Mouse (Mus musculus): Measurements from ENCODE around the gene Trim30a. TPM values are rescaled to one million over a fixed set of nuclear protein-coding genes. Genes with fewer than 3 reads are reported as not detected.
"Not testable (repeated sequence)": the region's sequence is repeated elsewhere in the genome, so short reads cannot be mapped to it uniquely, and the experiment has no call there.

Gene Trim30a
- total RNA-seq (2021): 1 to 10 TPM; 4.8 to 5.1 TPM
- long read RNA-seq, experiment 1, partial matches to known transcripts: 1 of 3 reads
- long read RNA-seq, experiment 1, other reads (novel, unspliced or antisense): 2 of 3 reads
- long read RNA-seq, experiment 2, partial matches to known transcripts: 0 of 2 reads
- long read RNA-seq, experiment 2, other reads (novel, unspliced or antisense): 2 of 2 reads

DNA sequence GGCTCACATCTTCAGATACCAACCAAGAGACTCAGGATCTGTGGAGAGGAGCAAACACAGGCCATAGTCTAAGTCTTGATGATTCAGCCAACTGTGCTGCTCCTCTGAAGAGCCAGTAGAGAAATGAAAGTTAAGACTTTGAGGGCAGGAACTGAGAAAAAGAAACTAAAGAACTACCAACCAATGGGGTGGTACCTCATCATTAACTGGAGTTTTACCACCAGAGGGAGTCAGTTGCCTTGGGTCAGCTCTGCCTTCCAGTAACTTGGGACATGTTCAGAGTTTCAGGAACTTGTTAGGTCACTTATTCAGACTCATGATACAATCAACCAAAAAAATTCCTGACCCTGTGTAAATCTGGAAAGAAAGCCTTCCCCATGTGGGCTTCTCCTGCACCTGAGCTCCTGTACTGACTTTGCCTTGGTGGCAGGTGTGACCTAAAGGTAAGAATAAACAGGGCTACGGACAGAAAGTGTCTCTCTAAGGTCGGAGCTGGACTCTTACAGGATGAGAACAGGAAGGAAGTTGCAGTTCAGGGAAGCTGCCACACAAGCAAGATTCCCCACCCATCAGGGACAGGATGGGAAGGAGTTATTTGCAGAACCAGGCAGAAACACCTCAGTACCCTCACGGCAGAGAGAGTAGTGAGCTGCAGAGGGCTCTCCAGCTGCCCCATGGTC is at the start of gene Trim30a:
Gene Trim30a (minus strand): TSS at position 129 of the 680 bp plus-strand sequence.
- no peak for DNase-seq (ENCODE audit: low spot score in 2 of 2)

DNA sequence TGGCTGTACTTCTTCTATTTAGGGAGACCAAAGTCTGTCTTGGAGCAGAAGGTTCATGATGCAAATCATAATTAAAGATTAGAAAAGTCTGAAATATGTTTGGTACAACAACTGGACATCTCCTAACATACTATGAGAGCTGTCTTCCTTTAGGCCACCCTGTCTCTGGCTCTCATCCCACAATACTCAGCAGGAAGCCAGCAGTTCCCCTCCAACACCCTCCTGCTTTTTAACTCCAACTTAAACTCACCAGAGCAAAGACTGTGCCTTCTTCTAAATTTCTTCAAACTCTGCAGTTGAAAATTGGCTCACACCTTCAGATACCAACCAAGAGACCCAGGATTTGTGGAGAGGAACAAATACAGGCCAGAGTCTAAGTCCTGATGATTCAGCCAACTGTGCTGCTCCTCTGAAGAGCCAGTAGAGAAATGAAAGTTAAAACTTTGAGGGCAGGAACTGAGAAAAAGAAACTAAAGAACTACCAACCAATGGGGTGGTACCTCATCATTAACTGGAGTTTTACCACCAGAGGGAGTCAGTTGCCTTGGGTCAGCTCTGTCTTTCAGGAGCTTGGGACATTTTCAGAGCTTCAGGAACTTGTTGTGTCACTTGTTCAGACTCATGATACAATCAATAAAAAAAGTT is 42.5 kb upstream of the Trim30a start, which contains the start of gene Trim30d:
Gene Trim30d (minus strand): TSS at position 429 of the 645 bp plus-strand sequence.
- not testable (repeated sequence) for DNase-seq (ENCODE audit: low spot score in 2 of 2)

DNA sequence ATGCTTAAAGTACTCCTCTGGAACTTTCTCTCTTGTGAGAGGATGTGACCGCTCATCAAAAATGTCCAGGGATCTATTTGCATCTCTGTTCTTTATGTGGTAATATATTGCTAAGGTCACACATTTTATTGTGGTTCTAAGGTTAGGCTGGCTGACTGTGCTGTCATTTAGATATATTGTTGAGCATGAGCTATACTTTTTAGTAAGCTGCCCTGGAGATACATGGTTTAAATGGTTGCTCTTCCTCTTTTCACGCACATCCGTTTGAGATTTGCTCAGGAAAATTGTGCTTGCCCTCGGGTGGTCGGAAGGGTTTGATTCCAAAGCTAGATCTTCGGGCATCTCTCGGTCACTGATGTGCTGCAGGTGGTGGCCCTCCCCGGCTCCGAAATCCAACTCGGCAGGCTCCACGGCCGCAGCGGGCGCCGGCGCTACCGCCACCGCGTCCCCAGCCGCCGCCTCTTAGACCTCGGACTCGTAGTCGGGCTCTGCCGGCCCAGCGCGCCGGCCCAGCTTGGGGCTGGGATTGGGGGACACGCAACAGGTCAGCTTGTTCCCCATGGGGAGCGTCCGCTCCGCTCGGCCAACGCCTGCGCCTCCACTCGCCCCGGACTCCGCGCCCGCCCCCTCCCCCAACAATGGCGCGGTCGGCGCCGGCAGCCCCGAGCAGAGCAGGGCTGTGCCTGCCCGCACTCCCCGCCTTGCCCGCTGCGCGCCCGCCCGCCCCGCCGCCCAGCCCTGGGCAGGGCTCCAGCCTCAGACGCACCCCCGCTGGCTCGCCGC is 36.8 kb upstream of the Trim30a start:
- DNase-seq (ENCODE audit: low spot score in 2 of 2): peak; percentile 29 to 43

DNA sequence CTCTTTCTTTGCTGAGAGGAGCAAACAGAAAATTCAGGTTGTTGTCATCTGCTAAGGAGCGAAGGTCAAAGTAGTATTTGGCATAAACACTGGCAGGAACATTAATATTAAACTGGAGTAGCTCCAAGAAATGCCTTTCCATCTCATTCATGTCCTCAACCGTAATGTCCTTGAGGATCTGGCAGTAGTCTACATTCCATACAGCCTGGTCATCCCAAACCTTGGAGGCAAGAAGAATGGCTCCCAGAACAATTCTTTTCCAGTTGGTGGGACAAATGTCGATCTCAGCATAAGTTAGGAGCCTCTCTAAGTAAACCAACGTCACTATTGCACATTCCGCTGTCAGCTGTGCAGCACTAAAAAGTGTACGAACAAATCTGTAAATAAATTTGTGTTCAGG is 36.2 kb upstream of the Trim30a start:
- not testable (repeated sequence) for DNase-seq (ENCODE audit: low spot score in 2 of 2)

DNA sequence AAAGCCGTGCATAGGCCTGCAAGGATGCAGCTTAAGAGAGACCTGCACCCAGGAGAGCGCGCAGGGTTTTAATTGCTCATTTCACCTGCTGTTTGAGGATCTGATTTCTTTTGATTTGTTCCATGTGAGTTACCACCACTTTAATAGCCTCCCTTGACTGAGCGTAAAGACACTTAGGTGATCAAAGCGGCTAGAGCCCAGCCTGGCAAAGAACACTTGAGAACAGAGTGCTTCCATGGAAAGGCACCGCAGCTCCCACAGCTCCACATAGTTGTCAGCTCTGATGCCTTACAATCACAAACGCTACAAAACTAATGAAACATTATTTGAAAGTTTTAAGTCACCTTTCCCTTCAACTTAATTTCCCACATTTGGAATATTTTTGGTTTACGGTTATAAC is 34.5 kb upstream of the Trim30a start:
- not testable (repeated sequence) for DNase-seq (ENCODE audit: low spot score in 2 of 2)

DNA sequence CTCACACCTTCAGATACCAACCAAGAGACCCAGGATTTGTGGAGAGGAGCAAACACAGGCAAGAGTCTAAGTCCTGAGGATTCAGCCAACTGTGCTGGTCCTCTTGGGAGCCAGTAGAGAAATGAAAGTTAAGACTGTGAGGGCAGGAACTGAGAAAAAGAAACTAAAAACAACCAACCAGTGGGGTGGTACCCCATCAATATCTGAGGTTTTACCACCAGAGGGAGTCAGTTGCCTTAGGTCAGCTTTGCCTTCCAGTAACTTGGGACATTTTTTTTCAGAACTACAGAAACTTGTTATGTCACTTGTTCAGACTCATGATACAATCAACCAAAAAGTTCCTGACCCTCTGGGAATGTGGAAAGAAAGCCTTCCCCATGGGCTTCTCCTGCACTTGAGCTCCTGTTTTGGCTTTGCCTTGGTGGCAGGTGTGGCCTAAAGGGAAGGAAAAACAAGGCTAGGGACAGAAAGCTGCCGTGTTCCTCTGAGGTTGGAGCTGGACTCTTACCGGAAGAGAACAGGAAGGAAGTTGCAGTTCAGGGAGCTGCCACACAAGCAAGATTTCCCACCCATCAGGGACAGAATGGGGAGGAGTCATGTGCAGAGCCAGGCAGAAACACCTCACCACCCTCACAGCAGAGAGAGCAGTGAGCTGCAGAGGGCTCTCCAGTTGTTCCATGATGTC is 18.9 kb downstream of the Trim30a start:
- peak in 1 of 2 experiments; percentile 11 for DNase-seq (ENCODE audit: low spot score in 2 of 2)

DNA sequence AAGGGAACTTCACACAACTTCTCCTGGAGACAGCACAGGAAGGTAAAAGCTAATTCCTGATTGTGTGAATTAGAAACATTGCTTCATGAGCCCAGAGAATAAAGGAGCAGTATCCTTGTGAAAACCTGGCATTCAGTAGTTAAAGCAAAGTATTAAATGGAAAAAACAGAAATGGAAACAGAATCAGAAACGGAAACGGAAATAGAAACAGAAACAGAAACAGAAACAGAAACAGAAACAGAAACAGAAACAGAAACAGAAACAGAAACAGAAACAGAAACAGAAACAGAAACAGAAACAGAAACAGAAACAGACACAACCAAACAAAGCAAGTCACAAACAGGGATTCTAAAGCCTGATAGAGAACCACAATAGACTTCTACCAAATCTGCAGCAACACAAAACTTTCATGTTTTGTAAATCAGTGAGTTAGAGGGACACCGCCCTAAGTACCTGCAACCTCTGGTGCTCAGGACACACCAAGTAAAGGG is 60.5 kb downstream of the Trim30a start:
- DNase-seq (ENCODE audit: low spot score in 2 of 2): no peak

DNA sequence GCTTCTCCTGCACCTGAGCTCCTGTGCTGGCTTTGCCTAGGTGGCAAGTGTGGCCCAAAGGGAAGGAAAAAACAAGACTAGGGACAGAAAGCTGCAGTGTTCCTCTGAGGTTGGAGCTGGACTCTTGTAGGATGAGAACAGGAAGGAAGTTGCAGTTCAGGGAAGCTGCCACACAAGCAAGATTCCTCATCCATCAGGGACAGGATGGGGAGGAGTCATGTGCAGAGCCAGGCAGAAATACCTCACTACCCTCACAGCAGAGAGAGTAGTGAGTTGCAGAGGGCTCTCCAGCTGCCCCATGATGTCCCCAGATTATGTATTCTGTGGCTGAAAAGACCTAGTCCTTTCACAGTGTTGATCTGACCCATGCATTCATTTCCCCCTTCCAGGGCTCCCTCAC is 63.9 kb downstream of the Trim30a start:
- DNase-seq (ENCODE audit: low spot score in 2 of 2): no peak

DNA sequence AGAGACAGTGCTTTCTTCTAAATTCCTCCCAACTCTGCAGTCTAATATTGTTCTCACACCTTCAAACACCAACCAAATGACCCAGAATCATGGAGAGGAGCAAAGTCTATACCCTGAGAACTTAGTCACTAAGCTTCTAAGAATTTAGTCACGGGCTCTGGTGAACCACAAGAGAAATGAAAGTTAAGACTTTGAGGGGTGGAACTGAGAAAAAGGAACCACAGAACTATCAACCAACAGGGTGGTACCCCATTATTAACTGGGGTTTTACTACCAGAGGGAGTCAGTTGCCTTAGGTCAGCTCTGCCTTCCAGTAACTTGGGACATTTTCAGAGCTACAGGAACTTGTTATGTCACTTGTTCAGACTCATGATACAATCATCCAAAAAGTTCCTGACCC is 64.3 kb downstream of the Trim30a start, which contains the start of gene Trim30c:
Gene Trim30c (minus strand): TSS at position 140 of the 400 bp plus-strand sequence.
- DNase-seq (ENCODE audit: low spot score in 2 of 2): no peak

DNA sequence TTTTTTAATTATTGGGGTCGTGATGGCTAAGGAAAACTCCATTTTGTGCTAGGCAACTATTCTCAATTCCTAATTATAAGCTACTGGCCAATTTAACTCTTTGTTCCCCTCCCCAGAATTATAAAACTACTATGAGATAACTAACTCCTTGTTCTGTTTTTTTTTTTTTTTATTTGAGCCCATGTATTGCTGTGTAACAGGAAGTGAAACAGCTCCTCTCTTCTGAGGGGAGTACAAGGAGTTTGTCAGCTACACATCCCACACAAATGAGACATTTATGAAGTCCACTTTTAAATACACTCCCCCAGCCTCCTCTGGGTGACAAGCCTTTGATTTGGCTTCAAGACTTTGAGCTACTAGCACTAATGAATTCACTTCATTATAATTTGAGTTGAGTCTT is 66.5 kb downstream of the Trim30a start:
- no peak for DNase-seq (ENCODE audit: low spot score in 2 of 2)

DNA sequence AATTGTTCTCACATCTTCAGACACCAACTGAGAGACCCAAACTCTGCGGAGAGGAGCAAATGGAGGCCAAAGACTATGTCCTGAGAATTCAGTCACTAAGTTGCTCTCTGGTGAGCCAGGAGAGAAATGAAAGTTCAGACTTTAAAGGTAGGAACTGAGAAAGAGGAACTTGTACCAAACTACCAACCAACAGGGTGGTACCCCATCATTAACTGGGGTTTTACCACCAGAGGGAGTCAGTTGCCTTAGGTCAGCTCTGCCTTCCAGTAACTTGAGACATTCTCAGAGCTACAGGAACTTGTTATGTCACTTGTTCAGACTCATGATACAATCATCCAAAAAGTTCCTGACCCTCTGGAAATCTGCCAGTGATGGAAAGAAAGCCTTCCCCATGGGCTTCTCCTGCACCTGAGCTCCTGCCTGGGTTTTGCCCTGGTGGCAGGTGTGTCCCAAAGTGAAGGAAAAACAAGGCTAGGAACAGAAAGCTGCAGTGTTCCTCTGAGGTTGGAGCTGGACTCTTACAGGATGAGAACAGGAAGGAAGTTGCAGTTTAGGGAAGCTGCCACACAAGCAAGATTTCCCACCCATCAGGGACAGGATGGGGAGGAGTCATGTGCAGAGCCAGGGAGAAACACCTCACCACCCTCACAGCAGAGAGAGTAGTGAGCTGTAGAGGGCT is 95.1 kb downstream of the Trim30a start, which contains the start of gene Trim30b:
Gene Trim30b (minus strand): TSS at position 149 of the 679 bp plus-strand sequence.
- no peak for DNase-seq (ENCODE audit: low spot score in 2 of 2)

DNA sequence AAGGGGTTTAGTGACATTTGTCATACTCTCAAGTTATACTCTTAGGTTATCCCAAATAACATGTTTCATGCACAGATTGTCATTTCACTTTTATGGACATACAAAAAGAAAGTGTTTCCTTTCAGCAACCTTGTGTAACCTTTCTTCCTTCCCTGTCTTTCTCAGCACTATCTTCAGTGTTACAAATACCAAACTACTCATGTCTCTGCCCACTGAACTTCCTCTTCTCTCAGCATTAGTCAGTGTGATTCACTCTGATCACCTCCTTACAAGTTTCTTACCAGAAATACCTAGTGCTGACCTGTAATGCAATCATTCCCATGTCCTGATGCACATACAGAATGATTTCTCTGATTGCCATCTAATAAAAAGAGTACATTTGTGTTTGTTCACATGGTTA is 98.7 kb downstream of the Trim30a start:
- DNase-seq (ENCODE audit: low spot score in 2 of 2): no peak

Other genes starting within 250 kb of the Trim30a start
- gene Trim6, start 246.4 kb downstream of the Trim30a start, total RNA-seq (2021): under 1 TPM; 0.29 to 0.46 TPM
- gene Trim34a, start 220.7 kb downstream of the Trim30a start, total RNA-seq (2021): 1 to 10 TPM; 4.4 to 6.1 TPM
- 1 to 10 TPM; 2.0 to 2.8 TPM for gene Trim5, start 177.1 kb downstream of the Trim30a start, total RNA-seq (2021)
- 10 to 100 TPM in 1 of 2 experiments, 1 to 10 TPM in 1; 6.9 to 10.2 TPM for gene Trim12a, start 149.7 kb downstream of the Trim30a start, total RNA-seq (2021)
- gene Trim34b, start 135.7 kb downstream of the Trim30a start, total RNA-seq (2021): under 1 TPM; 0.38 to 0.56 TPM
- 10 to 100 TPM in 1 of 2 experiments, 1 to 10 TPM in 1; 6.3 to 10.0 TPM for gene Trim12c, start 111.8 kb downstream of the Trim30a start, total RNA-seq (2021)
- under 1 TPM in 1 of 2 experiments, not detected in 1; 0.38 TPM for gene Trim30b, start 95.3 kb downstream of the Trim30a start, total RNA-seq (2021)
- gene Trim30c, start 64.4 kb downstream of the Trim30a start, total RNA-seq (2021): under 1 TPM; 0.17 to 0.22 TPM
- gene Trim30d, start 42.7 kb upstream of the Trim30a start, total RNA-seq (2021): 1 to 10 TPM; 2.2 to 4.8 TPM
- gene Olfr651, start 84.9 kb upstream of the Trim30a start, total RNA-seq (2021): not detected
- not detected for gene Olfr652, start 95.7 kb upstream of the Trim30a start, total RNA-seq (2021)
- not detected for gene Olfr653, start 112.1 kb upstream of the Trim30a start, total RNA-seq (2021)
- not detected for gene Olfr654, start 121.8 kb upstream of the Trim30a start, total RNA-seq (2021)
- gene Olfr655, start 136.6 kb upstream of the Trim30a start, total RNA-seq (2021): not detected
- gene Olfr656, start 148.8 kb upstream of the Trim30a start, total RNA-seq (2021): not detected
- not detected for gene Olfr657, start 159.6 kb upstream of the Trim30a start, total RNA-seq (2021)
- gene Olfr658, start 182.1 kb upstream of the Trim30a start, total RNA-seq (2021): not detected
- not detected for gene Olfr659, start 201.6 kb upstream of the Trim30a start, total RNA-seq (2021)
- not detected for gene Olfr661, start 221.3 kb upstream of the Trim30a start, total RNA-seq (2021)

Data from adrenal gland, adult 18-20 months (tissue).